Mouse (Mus musculus) forebrain, postnatal 0 days (tissue): ENCODE data around the gene Eomes. TPM values are rescaled to one million over a fixed set of nuclear protein-coding genes. Genes with fewer than 3 reads are reported as not detected.

ENCODE experiments used
- ATAC-seq: fragments of 200-750 bp; cut with Nextera tagmentation; 2 replicates; pipeline ENCODE4 v1.8.0; 2017; ENCODE audit warnings: mild to moderate bottlenecking, moderate library complexity
- DNase-seq: peaks from one replicate; pipeline ENCODE4 v3.0.0-alpha.2; 2015
- H3K27ac ChIP-seq: fragments of 300-500 bp; sonication (generic); 2 replicates; pipeline ENCODE4 v1.5.1; 2014; ENCODE audit warnings: low read depth, mild to moderate bottlenecking, antibody characterized with exemption, low read length, moderate library complexity, mixed read lengths
- H3K27me3 ChIP-seq: fragments of 300-500 bp; sonication (generic); 2 replicates; pipeline ENCODE4 v1.6.1; 2014; ENCODE audit warnings: mild to moderate bottlenecking, low read length, mixed read lengths; ENCODE audit not compliant: insufficient read depth
- H3K36me3 ChIP-seq: fragments of 300-500 bp; sonication (generic); 2 replicates; pipeline ENCODE4 v1.6.1; 2014; ENCODE audit warnings: mild to moderate bottlenecking, moderate library complexity; ENCODE audit not compliant: insufficient read depth
- H3K4me1 ChIP-seq: fragments of 300-500 bp; sonication (generic); 2 replicates; pipeline ENCODE4 v1.6.1; 2014; ENCODE audit warnings: antibody characterized with exemption; ENCODE audit not compliant: insufficient read depth
- H3K4me2 ChIP-seq: fragments of 300-500 bp; sonication (generic); 2 replicates; pipeline ENCODE4 v1.6.1; 2014; ENCODE audit warnings: low read depth, mild to moderate bottlenecking, moderate library complexity
- H3K4me3 ChIP-seq: fragments of 300-500 bp; sonication (generic); 2 replicates; pipeline ENCODE4 v1.5.1; 2014; ENCODE audit warnings: low read depth, low read length, mixed read lengths
- H3K9ac ChIP-seq: fragments of 300-500 bp; sonication (generic); 2 replicates; pipeline ENCODE4 v1.6.1; 2014; ENCODE audit warnings: mild to moderate bottlenecking
- H3K9me3 ChIP-seq: fragments of 300-500 bp; sonication (generic); 2 replicates; pipeline ENCODE4 v1.6.1; 2016; ENCODE audit warnings: low read length
- CTCF ChIP-seq: sonication (generic); IDR thresholded peaks from 2 replicates; pipeline ENCODE4 v1.5.1; 2016; ENCODE audit warnings: antibody characterized with exemption, control low read depth, low read depth
- WGBS: fragments of 180-500 bp; shearing (Covaris S2); extraction: QIAGEN DNeasy Blood & Tissue Kit; methylation state at CpG from one replicate; pipeline ENCODE4 v1.1.7; 2014; 5-methylcytosine and 5-hydroxymethylcytosine counted together
- polyA plus RNA-seq: library from polyadenylated mRNA; unstranded; fragments of >200 nt; fragmentation: Nextera tagmentation; extraction: Ambion mirVana; gene quantifications from 2 replicates; pipeline ENCODE4 v1.2.1, GENCODE M21; 2015
- total RNA-seq: library from RNA; depleted of rRNA; stranded (reverse); fragments of >200 nt; gene quantifications from 2 replicates; pipeline ENCODE4 v1.2.3, GENCODE M21; 2014

Eomes gene
- total and polyA plus RNA-seq, 2 experiments from 2014 or later: 4.9 to 11.8 TPM

- no peak for TF ChIP-seq CTCF
- peaks cover 16% of the 10 kb centered on the region for H3K27me3 ChIP-seq
- DNase-seq: no peak
- H3K36me3 ChIP-seq: no peaks in the 10 kb centered on the region
- H3K4me2 ChIP-seq: no peak overlapping the region
- H3K9me3 ChIP-seq: no peaks in the 10 kb centered on the region
- no peak for ATAC-seq
- WGBS: 90% methylated on average over 8 of the region's 8 CpGs
- no peak overlapping the region for H3K9ac ChIP-seq
- H3K4me1 ChIP-seq: 0 out of 2 replicates have a peak, but pooled peaks cover 7% of the 10 kb centered on the region
- H3K4me3 ChIP-seq: no peak overlapping the region
- no peak overlapping the region for H3K27ac ChIP-seq
These were observed 15.1 kb downstream of the Eomes start for GRCm38 (mm10) chr9:118492932-118493698.

- ATAC-seq (no peak), DNase-seq (no peak)
- Histone ChIP-seq H3K4me3 (no peak overlapping the region), H3K9me3 (no peaks in the 10 kb centered on the region), H3K27me3 (peaks cover 9% of the 10 kb centered on the region), H3K4me2 (no peak overlapping the region), H3K4me1 (no peaks in the 10 kb centered on the region), H3K27ac (no peak overlapping the region), H3K36me3 (no peaks in the 10 kb centered on the region), H3K9ac (no peak overlapping the region)
- TF ChIP-seq CTCF: no peak
- 90% methylated on average over 5 of the region's 5 CpGs for WGBS
These were observed 16.1 kb downstream of the Eomes start for GRCm38 (mm10) chr9:118494106-118494505.

GRCm38 (mm10) chr9:118495933-118496332 is 17.9 kb downstream of the Eomes start:
- H3K27me3 ChIP-seq: no peaks in the 10 kb centered on the region; the same call in 1 of the 2 replicates
- no peaks in the 10 kb centered on the region for H3K9me3 ChIP-seq
- H3K4me3 ChIP-seq: no peak overlapping the region
- no peak for DNase-seq
- WGBS: 92% methylated on average over 3 of the region's 3 CpGs
- no peak overlapping the region for H3K27ac ChIP-seq
- no peaks in the 10 kb centered on the region for H3K36me3 ChIP-seq
- H3K4me2 ChIP-seq: no peak overlapping the region
- no peaks in the 10 kb centered on the region for H3K4me1 ChIP-seq
- H3K9ac ChIP-seq: no peak overlapping the region
- ATAC-seq: no peak
- TF ChIP-seq CTCF: no peak

GRCm38 (mm10) chr9:118496952-118497351 is 18.9 kb downstream of the Eomes start:
- no peaks in the 10 kb centered on the region for H3K36me3 ChIP-seq
- ATAC-seq: no peak
- no peak overlapping the region for H3K9ac ChIP-seq
- H3K4me2 ChIP-seq: no peak overlapping the region
- no peaks in the 10 kb centered on the region for H3K4me1 ChIP-seq
- no peaks in the 10 kb centered on the region for H3K9me3 ChIP-seq
- H3K4me3 ChIP-seq: no peak overlapping the region
- DNase-seq: no peak
- H3K27me3 ChIP-seq: no peaks in the 10 kb centered on the region; the same call in 1 of the 2 replicates
- TF ChIP-seq CTCF: no peak
- no peak overlapping the region for H3K27ac ChIP-seq
- 91% methylated on average over 3 of the region's 3 CpGs for WGBS

- Histone ChIP-seq H3K4me2 (no peak overlapping the region), H3K36me3 (no peaks in the 10 kb centered on the region), H3K9me3 (no peaks in the 10 kb centered on the region), H3K4me3 (no peak overlapping the region), H3K27me3 (no peaks in the 10 kb centered on the region; the same call in 1 of the 2 replicates), H3K4me1 (no peaks in the 10 kb centered on the region), H3K9ac (no peak overlapping the region), H3K27ac (no peak overlapping the region)
- 74% methylated on average over 7 of the region's 7 CpGs for WGBS
- ATAC-seq (no peak), DNase-seq (no peak)
- no peak for TF ChIP-seq CTCF
These were observed 20.0 kb downstream of the Eomes start for GRCm38 (mm10) chr9:118498061-118498460.

- no peak overlapping the region for H3K27ac ChIP-seq
- H3K9me3 ChIP-seq: no peaks in the 10 kb centered on the region
- ATAC-seq (no peak), DNase-seq (no peak)
- no peak overlapping the region for H3K4me2 ChIP-seq
- no peak overlapping the region for H3K9ac ChIP-seq
- no peak overlapping the region for H3K4me3 ChIP-seq
- 0 out of 2 replicates have a peak, but pooled peaks cover 4% of the 10 kb centered on the region for H3K4me1 ChIP-seq
- 81% methylated on average over 6 of the region's 6 CpGs for WGBS
- TF ChIP-seq CTCF: no peak
- no peaks in the 10 kb centered on the region; the same call in 1 of the 2 replicates for H3K27me3 ChIP-seq
- no peaks in the 10 kb centered on the region for H3K36me3 ChIP-seq
These were observed 23.0 kb downstream of the Eomes start for GRCm38 (mm10) chr9:118500963-118501362.

GRCm38 (mm10) chr9:118504656-118505055 is 26.6 kb downstream of the Eomes start:
- no peak for TF ChIP-seq CTCF

More at GRCm38 (mm10) chr9:118504656-118505055, 26.6 kb downstream of the Eomes start:
- WGBS: 92% methylated on average over 3 of the region's 3 CpGs
- Histone ChIP-seq H3K4me2 (no peak overlapping the region), H3K9me3 (no peaks in the 10 kb centered on the region), H3K27ac (no peak overlapping the region), H3K36me3 (no peaks in the 10 kb centered on the region), H3K9ac (no peak overlapping the region), H3K4me1 (peaks cover 24% of the 10 kb centered on the region), H3K27me3 (no peaks in the 10 kb centered on the region), H3K4me3 (no peak overlapping the region)
- no peak for ATAC-seq
- no peak for DNase-seq
